Mouse (Mus musculus) B cell, adult (primary cell): ENCODE measurements around the gene H2-M3. TPM values are rescaled to one million over a fixed set of nuclear protein-coding genes. Genes with fewer than 3 reads are reported as not detected.

Experiments used
- total RNA-seq: library from RNA; stranded (reverse); gene quantifications from 4 replicates; pipeline ENCODE4 v1.2.4, GENCODE M21; 2023; ENCODE audit not compliant: inconsistent age

H2-M3 gene
- 46.7 to 58.3 TPM (median 54.7 TPM) in 4 replicates for total RNA-seq

DNA sequence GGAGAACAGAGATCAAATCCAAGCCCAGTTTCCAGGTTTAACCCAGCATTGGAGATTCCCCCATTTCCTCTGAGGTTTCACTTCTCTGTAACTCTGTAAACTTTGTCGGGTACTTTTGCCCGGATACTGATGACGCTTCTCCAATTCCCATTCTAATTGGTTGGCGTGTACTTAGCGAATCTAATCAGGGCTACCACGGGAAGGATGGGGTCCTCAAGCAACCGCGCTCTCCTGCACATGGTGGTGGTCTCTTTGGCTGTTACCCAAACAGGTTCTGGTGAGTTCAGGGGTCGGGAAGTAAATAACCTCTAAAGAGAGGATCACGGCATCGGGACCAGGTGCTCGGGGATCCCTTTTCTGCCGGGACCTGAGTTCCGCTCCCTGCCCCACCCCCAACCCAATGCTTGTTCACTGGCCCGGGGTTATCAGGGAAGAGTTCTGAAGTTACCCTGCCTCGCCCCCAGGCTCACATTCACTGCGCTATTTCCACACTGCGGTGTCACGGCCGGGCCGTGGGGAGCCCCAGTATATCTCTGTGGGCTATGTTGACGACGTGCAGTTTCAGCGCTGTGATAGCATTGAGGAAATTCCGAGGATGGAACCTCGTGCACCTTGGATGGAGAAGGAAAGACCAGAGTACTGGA lies at the start of gene H2-M3:
Gene H2-M3, plus strand, starts transcription at position 163 of the 644 bp plus-strand sequence.

DNA sequence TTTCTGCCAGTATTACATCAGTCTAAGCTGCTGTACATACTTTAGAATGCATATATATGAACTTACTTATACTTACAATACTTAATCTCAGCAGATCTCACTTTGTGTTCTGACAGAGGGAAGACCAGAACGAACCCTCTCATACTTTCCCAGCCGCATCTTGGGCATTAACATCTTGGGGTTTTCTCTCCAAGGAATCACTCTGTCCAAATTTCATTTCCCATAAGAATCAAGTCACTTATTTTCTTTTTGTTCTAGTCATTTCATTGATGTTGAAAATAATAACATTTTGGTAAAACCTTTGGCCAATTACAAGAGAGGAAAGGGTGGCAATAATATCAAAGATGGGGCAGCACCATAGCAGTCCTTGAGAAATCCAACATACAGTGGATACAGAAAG lies 32.8 kb upstream of the H2-M3 start, which contains the start of gene Olfr97:
Gene Olfr97, minus strand, starts transcription at position 101 of the 400 bp plus-strand sequence.

DNA sequence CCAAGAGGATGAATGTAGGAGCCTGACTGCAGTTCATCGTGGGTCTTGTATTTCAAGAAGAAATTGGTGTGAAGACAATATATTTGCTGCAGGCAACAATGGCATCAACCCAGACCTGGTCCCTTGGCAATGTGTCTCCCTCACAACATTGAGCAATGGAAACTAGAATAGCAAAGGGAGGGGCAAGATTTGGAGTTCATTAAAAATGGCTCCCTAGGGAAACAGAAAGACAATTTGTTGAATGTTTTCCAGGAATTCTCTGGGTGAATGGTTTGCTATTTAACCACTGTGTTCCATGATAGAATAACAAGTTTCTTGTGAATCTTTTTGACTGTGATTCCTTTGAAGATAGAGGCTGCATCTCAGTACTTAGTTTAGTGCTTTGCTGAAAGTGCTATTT lies 6.4 kb upstream of the H2-M3 start, which contains the start of gene Olfr98:
Gene Olfr98, minus strand, starts transcription at position 124 of the 400 bp plus-strand sequence.

DNA sequence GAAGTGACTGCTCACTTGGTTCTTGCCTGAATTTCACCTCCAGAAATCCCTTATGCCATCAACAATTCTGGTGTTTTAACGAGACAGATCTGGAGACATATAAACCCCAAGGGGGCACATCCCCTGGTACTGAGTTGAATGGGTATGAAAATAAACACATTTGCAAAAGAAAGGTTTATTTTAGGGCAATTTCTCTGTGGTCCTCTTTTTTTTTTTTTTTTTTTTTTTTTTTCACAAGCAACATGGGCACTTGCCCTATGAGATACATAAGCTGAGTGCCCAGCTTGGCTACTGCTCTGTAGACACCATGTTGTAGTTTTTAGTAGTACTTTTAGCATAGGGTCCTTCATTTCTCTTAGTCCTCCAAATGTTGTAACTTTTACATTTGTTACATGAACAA lies 13.3 kb downstream of the H2-M3 start, which contains the start of gene Olfr99:
Gene Olfr99, minus strand, starts transcription at position 101 of the 400 bp plus-strand sequence.

DNA sequence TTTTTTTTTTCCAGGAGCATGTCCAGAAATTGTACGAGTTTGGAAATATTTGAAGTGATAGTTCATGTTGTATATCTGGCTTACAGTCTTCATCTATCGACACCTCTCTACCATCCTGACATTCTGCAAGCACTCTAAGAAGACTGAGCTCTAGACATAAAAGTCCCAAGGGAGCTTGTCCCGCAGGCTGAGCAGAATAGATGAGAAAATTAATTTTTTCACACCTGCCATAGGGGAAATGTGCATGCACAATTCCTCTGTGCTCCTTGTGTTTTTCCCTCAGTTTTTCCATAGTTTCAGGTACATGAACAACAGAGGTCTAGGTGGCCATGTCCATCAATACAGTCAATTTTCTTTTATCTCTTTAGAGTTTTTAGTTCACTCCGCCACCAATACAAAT lies 34.2 kb downstream of the H2-M3 start, which contains the start of gene Olfr101:
Gene Olfr101, minus strand, starts transcription at position 101 of the 400 bp plus-strand sequence.

DNA sequence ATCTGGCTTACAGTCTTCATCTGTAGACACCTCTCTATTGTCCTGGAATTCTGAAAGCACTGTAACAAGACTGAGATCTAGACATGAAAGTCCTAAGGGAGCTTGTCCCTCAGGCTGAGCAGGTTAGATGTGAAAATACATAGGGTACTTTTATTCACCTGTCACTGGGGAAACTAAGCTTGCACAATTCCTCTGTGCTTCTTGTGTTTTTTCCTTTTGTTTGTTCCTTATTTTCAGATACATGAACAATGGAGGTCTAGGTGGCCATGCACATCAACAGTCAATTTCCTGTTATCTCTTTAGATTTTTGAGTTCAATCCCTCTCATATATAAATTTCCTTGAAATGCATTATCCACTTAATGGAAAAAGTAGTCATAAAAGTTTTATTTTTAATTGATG lies 46.9 kb downstream of the H2-M3 start, which contains the start of gene Olfr102:
Gene Olfr102, minus strand, starts transcription at position 101 of the 400 bp plus-strand sequence.

Other genes starting within 250 kb of the H2-M3 start
- gene Mog, start 246.8 kb upstream of the H2-M3 start, total RNA-seq: not detected in 4 replicates
- gene Gabbr1, start 224.3 kb upstream of the H2-M3 start, total RNA-seq: 55.3 to 68.7 TPM (median 59.7 TPM) in 4 replicates
- 0.19 to 0.24 TPM in 2 of 4 replicates, not detected in the others for gene Olfr90, start 181.7 kb upstream of the H2-M3 start, total RNA-seq
- not detected in 4 replicates for gene Olfr91, start 171.9 kb upstream of the H2-M3 start, total RNA-seq
- gene Olfr92, start 150.1 kb upstream of the H2-M3 start, total RNA-seq: not detected in 4 replicates
- gene Olfr93, start 108.7 kb upstream of the H2-M3 start, total RNA-seq: not detected in 4 replicates
- 0.78 TPM in 1 of 4 replicates, not detected in the others for gene Ubd, start 76.3 kb upstream of the H2-M3 start, total RNA-seq
- not detected in 4 replicates for gene Olfr94, start 69.2 kb upstream of the H2-M3 start, total RNA-seq
- gene Olfr95, start 57.1 kb upstream of the H2-M3 start, total RNA-seq: not detected in 4 replicates
- not detected in 4 replicates for gene Olfr96, start 50.1 kb upstream of the H2-M3 start, total RNA-seq
- not detected in 4 replicates for gene Olfr97, start 32.9 kb upstream of the H2-M3 start, total RNA-seq
- gene Olfr98, start 6.5 kb upstream of the H2-M3 start, total RNA-seq: not detected in 4 replicates
- not detected in 4 replicates for gene Olfr99, start 13.2 kb downstream of the H2-M3 start, total RNA-seq
- not detected in 4 replicates for gene Olfr101, start 34.1 kb downstream of the H2-M3 start, total RNA-seq
- 0.36 TPM in 1 of 4 replicates, not detected in the others for gene Olfr102, start 46.8 kb downstream of the H2-M3 start, total RNA-seq
- not detected in 4 replicates for gene Olfr103, start 69.5 kb downstream of the H2-M3 start, total RNA-seq
- gene Olfr104-ps, start 89.4 kb downstream of the H2-M3 start, total RNA-seq: not detected in 4 replicates
- not detected in 4 replicates for gene Olfr105-ps, start 108.8 kb downstream of the H2-M3 start, total RNA-seq
- not detected in 4 replicates for gene Olfr106-ps, start 120.2 kb downstream of the H2-M3 start, total RNA-seq
- not detected in 4 replicates for gene Olfr107, start 129.0 kb downstream of the H2-M3 start, total RNA-seq
- gene Olfr108, start 175.3 kb downstream of the H2-M3 start, total RNA-seq: not detected in 4 replicates
- not detected in 4 replicates for gene Olfr109, start 188.7 kb downstream of the H2-M3 start, total RNA-seq
- not detected in 4 replicates for gene H2-M2, start 213.3 kb downstream of the H2-M3 start, total RNA-seq
- gene Olfr110, start 222.2 kb downstream of the H2-M3 start, total RNA-seq: not detected in 4 replicates
- not detected in 4 replicates for gene Olfr111, start 237.8 kb downstream of the H2-M3 start, total RNA-seq